Mouse (Mus musculus): ENCODE measurements around the gene Tex22.

DNA sequence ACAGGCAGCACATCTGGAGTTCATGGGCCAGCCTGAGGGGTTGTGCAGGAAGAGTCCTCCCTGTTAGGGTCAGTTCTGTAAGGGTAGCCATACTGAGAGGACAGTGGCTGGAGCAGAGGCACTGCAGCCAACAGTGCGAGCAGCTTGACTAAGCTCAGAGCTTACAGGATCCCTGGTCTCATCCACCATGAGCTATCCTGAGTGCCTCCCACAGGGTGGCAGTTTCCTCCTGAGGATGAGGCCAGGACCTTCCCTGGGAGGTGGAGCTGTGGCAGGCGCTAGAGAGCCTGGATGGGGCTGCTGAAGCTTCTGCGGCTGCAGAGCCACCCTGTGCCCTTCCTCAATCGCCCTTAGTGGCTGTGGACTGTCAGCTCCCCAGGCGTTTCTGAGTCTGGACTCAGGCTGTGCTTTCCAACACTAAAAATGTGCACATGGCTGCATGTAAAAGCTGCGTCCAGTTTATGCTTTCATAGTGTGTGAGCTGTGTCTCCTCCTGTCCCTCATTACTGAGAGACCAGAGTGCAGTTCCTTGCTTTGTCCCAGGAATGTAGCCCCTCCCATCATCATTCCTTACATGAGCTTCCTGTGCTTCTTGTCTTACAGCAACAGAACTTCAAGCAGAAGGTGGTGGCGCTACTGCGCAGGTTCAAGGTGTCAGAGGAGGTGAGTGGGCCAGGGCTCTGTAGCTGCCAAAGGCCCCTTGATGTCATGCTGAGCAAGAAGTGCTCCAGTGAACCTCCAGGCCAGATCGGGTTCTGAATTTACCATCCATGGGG lies 22.5 kb upstream of the Tex22 start:
- no peak for TF ChIP-seq GATA1 (IDR thresholded peaks at IDR 0.05; ENCODE audit: borderline replicate concordance, low read length)
- TF ChIP-seq FLI1 (IDR thresholded peaks at IDR 0.05; ENCODE audit: low read length): no peak
